Mouse (Mus musculus): ENCODE data around the gene St6galnac3.

DNA sequence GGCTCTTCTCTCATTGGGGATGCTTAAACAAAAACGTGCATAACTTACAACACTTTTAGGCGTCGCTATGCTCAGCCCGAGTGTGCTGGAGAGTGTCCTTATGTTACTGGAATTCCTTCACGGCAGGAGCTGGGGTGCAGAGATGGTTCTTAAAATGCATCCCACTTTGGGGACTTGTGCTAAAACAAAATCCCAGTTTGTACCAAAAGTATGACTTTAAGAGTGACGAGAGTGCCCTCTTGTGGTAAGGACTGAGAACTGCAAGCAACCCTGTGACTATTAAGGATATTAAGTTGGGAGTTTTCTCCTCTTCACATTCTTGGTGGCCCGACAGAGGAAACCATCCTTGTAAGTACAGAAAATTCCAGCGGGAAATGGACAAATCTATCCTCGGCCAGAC is 69.9 kb downstream of the St6galnac3 start:
- no peak for TF ChIP-seq CTCF (IDR thresholded peaks at IDR 0.05; ENCODE audit: control insufficient read depth, insufficient read depth, insufficient read length)
- no peak for TF ChIP-seq USF1 (IDR thresholded peaks at IDR 0.05; ENCODE audit: low read depth)
- no peak for TF ChIP-seq CEBPB (IDR thresholded peaks at IDR 0.05; ENCODE audit: low read depth)
- no peak for TF ChIP-seq MAX (IDR thresholded peaks at IDR 0.05)
- TF ChIP-seq FOSL1 (IDR thresholded peaks at IDR 0.05; ENCODE audit: insufficient read depth, low read length, poor library complexity, severe bottlenecking), result no peak
- TF ChIP-seq MYOG (IDR thresholded peaks at IDR 0.05; ENCODE audit: control insufficient read depth, extremely low read depth, insufficient read length), result no peak
- no peak for TF ChIP-seq MYOD1 (IDR thresholded peaks at IDR 0.05; ENCODE audit: control insufficient read depth, insufficient read length, low read depth)
